Mouse (Mus musculus): ENCODE results near the gene Fam168b. TPM values are rescaled to one million over a fixed set of nuclear protein-coding genes. Genes with fewer than 3 reads are reported as not detected.

Gene Fam168b
- polyA plus RNA-seq, 1 experiment = 63.2 TPM

DNA sequence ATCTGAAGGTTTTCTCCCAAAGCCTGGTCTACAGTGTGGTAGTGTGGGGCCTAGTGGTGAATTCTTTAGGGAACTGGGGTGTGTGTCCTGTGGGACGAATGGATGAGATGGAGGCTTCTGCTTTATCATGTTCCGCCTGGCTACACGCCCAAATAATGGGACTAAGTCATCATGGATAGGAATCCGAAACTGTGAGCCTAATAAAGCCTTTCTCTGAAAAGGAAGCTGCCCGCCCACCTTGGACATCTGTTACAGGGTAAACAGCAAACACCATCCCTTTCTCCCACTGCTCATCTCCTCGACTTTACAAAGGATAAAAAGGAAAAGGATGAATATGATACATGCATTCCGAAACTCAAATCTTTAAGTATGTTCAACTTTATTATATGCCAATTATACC lies 20.9 kb downstream of the Fam168b start:
- H3K79me2 ChIP-seq (ENCODE audit: control insufficient read depth, insufficient read depth) = peaks cover 89% of the 10 kb centered on the region
- H3K36me3 ChIP-seq (ENCODE audit: control insufficient read depth, insufficient read depth) = peaks cover 98% of the 10 kb centered on the region

DNA sequence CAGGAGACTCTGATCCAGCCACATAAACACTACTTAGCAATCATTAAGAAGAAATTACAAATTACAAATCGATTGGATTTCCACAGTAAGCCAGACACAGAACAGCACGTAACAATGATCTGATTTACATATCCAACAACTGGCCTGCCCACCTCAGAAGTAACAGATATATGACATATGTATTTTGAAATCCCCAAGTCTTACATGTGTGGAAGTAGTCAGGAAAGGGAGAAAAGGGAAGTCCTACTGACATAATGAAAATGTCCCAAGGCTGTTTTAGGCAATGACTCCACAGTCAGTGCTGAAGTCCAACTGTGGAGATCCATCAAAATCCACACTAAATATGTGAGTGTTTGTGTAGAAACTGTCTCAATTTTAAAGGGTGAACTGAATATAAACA lies 21.5 kb downstream of the Fam168b start:
- Histone ChIP-seq H3K79me3 (ENCODE audit: low read depth) (peaks cover 73% of the 10 kb centered on the region), H3K4me3 (ENCODE audit: insufficient read depth, poor library complexity, severe bottlenecking) (no peak overlapping the region), H3K36me3 (ENCODE audit: control insufficient read depth, insufficient read depth) (peaks cover 97% of the 10 kb centered on the region), H3ac (ENCODE audit: control insufficient read depth, insufficient read length, low read depth) (no peak overlapping the region), H3K27me3 (ENCODE audit: control insufficient read depth, insufficient read depth, insufficient read length) (no peaks in the 10 kb centered on the region), H3K79me2 (ENCODE audit: control insufficient read depth, insufficient read depth) (peaks cover 83% of the 10 kb centered on the region)
- TF ChIP-seq MAX (IDR thresholded peaks at IDR 0.05) (no peak), FOSL1 (IDR thresholded peaks at IDR 0.05; ENCODE audit: insufficient read depth, low read length, poor library complexity, severe bottlenecking) (no peak), MYOG (IDR thresholded peaks at IDR 0.05; ENCODE audit: control insufficient read depth, extremely low read depth, insufficient read length) (no peak), CTCF (IDR thresholded peaks at IDR 0.05; ENCODE audit: control insufficient read depth, insufficient read depth, insufficient read length) (no peak), CEBPB (IDR thresholded peaks at IDR 0.05; ENCODE audit: low read depth) (no peak), USF1 (IDR thresholded peaks at IDR 0.05; ENCODE audit: low read depth) (no peak), MYOD1 (IDR thresholded peaks at IDR 0.05; ENCODE audit: control insufficient read depth, insufficient read length, low read depth) (no peak)

More for the DNA sequence above, 20.9 kb downstream of the Fam168b start:
- TF ChIP-seq MAX (IDR thresholded peaks at IDR 0.05) = no peak
- no peak for TF ChIP-seq USF1 (IDR thresholded peaks at IDR 0.05; ENCODE audit: low read depth)
- no peak for TF ChIP-seq CTCF (IDR thresholded peaks at IDR 0.05; ENCODE audit: control insufficient read depth, insufficient read depth, insufficient read length)
- TF ChIP-seq CEBPB (IDR thresholded peaks at IDR 0.05; ENCODE audit: low read depth) = no peak
- TF ChIP-seq FOSL1 (IDR thresholded peaks at IDR 0.05; ENCODE audit: insufficient read depth, low read length, poor library complexity, severe bottlenecking) = no peak
- TF ChIP-seq MYOD1 (IDR thresholded peaks at IDR 0.05; ENCODE audit: control insufficient read depth, insufficient read length, low read depth) = no peak
- no peak for TF ChIP-seq MYOG (IDR thresholded peaks at IDR 0.05; ENCODE audit: control insufficient read depth, extremely low read depth, insufficient read length)
- Histone ChIP-seq H3K79me3 (ENCODE audit: low read depth) (peaks cover 78% of the 10 kb centered on the region), H3K4me3 (ENCODE audit: insufficient read depth, poor library complexity, severe bottlenecking) (no peak overlapping the region), H3K27me3 (ENCODE audit: control insufficient read depth, insufficient read depth, insufficient read length) (no peaks in the 10 kb centered on the region), H3ac (ENCODE audit: control insufficient read depth, insufficient read length, low read depth) (no peak overlapping the region)

DNA sequence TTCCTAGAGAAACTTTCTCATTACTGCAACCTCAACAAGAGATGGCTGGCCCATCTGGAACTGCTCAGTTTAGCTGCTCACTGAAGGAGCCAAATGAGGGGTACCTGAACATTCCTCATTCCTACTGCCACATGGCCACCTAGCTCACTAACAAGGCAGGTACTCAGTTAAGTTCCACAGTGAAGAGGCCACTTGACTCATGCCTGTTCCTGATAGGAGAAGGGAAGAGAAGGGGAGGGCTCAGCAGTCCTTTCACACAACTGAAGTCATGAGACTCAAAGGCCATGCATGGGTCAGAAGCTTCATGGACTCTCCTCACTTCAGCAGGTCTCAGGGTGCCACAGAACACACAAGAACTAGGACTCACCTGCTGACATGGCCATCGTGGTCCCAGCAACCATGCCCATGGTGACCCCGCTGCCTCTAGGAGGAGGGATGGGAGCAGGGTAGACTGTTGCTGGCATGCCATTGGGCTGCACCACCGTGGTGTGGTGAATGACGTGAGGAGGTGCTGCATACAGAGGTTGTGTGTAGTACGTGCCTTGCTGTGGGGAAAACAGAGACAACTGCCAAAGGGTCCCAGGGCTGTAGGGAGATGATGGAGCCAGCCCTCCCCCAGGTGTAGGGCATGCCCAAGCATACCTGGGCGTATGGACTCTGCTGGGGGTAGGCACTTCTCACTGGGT lies 23.5 kb downstream of the Fam168b start:
- no peak overlapping the region for H3K4me3 ChIP-seq (ENCODE audit: insufficient read depth, poor library complexity, severe bottlenecking)
- no peaks in the 10 kb centered on the region for H3K27me3 ChIP-seq (ENCODE audit: control insufficient read depth, insufficient read depth, insufficient read length)
- H3K79me3 ChIP-seq (ENCODE audit: low read depth) = peaks cover 52% of the 10 kb centered on the region
- peaks cover 65% of the 10 kb centered on the region for H3K79me2 ChIP-seq (ENCODE audit: control insufficient read depth, insufficient read depth)
- TF ChIP-seq FOSL1 (IDR thresholded peaks at IDR 0.05; ENCODE audit: insufficient read depth, low read length, poor library complexity, severe bottlenecking) (no peak), CEBPB (IDR thresholded peaks at IDR 0.05; ENCODE audit: low read depth) (no peak), CTCF (IDR thresholded peaks at IDR 0.05; ENCODE audit: control insufficient read depth, insufficient read depth, insufficient read length) (no peak), MAX (IDR thresholded peaks at IDR 0.05) (no peak), MYOG (IDR thresholded peaks at IDR 0.05; ENCODE audit: control insufficient read depth, extremely low read depth, insufficient read length) (no peak), USF1 (IDR thresholded peaks at IDR 0.05; ENCODE audit: low read depth) (no peak), MYOD1 (IDR thresholded peaks at IDR 0.05; ENCODE audit: control insufficient read depth, insufficient read length, low read depth) (no peak)
- no peak overlapping the region for H3ac ChIP-seq (ENCODE audit: control insufficient read depth, insufficient read length, low read depth)
- H3K36me3 ChIP-seq (ENCODE audit: control insufficient read depth, insufficient read depth) = peaks cover 97% of the 10 kb centered on the region

DNA sequence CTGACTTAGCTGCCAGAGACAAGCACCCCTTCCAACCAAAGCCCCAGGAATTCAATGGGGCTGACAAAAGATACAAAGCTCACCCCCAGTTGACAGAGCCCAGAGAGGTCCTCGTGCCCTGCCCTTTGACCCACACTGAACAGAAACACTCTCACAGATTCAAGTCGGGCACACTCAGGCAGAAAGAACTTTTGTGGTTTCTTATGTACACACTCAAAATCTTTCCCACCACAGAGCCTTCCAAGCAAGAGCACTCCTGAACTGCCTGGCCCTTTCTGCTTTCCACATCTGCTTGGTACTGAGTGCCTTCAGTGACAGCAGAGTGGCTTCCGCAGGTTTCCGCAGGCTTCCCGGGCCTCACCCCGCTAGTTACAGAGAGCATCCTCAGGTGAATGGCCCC lies 27.0 kb downstream of the Fam168b start:
- no peaks in the 10 kb centered on the region for H3K27me3 ChIP-seq (ENCODE audit: control insufficient read depth, insufficient read depth, insufficient read length)
- H3K79me3 ChIP-seq (ENCODE audit: low read depth) = peaks cover 18% of the 10 kb centered on the region
- H3ac ChIP-seq (ENCODE audit: control insufficient read depth, insufficient read length, low read depth) = no peak overlapping the region
- peaks cover 89% of the 10 kb centered on the region for H3K36me3 ChIP-seq (ENCODE audit: control insufficient read depth, insufficient read depth)
- no peak for TF ChIP-seq USF1 (IDR thresholded peaks at IDR 0.05; ENCODE audit: low read depth)
- TF ChIP-seq CEBPB (IDR thresholded peaks at IDR 0.05; ENCODE audit: low read depth) = no peak
- no peak for TF ChIP-seq MAX (IDR thresholded peaks at IDR 0.05)
- TF ChIP-seq MYOG (IDR thresholded peaks at IDR 0.05; ENCODE audit: control insufficient read depth, extremely low read depth, insufficient read length) = no peak
- no peak for TF ChIP-seq FOSL1 (IDR thresholded peaks at IDR 0.05; ENCODE audit: insufficient read depth, low read length, poor library complexity, severe bottlenecking)
- TF ChIP-seq MYOD1 (IDR thresholded peaks at IDR 0.05; ENCODE audit: control insufficient read depth, insufficient read length, low read depth) = no peak
- no peak for TF ChIP-seq CTCF (IDR thresholded peaks at IDR 0.05; ENCODE audit: control insufficient read depth, insufficient read depth, insufficient read length)
- peaks cover 36% of the 10 kb centered on the region for H3K79me2 ChIP-seq (ENCODE audit: control insufficient read depth, insufficient read depth)
- no peak overlapping the region for H3K4me3 ChIP-seq (ENCODE audit: insufficient read depth, poor library complexity, severe bottlenecking)

DNA sequence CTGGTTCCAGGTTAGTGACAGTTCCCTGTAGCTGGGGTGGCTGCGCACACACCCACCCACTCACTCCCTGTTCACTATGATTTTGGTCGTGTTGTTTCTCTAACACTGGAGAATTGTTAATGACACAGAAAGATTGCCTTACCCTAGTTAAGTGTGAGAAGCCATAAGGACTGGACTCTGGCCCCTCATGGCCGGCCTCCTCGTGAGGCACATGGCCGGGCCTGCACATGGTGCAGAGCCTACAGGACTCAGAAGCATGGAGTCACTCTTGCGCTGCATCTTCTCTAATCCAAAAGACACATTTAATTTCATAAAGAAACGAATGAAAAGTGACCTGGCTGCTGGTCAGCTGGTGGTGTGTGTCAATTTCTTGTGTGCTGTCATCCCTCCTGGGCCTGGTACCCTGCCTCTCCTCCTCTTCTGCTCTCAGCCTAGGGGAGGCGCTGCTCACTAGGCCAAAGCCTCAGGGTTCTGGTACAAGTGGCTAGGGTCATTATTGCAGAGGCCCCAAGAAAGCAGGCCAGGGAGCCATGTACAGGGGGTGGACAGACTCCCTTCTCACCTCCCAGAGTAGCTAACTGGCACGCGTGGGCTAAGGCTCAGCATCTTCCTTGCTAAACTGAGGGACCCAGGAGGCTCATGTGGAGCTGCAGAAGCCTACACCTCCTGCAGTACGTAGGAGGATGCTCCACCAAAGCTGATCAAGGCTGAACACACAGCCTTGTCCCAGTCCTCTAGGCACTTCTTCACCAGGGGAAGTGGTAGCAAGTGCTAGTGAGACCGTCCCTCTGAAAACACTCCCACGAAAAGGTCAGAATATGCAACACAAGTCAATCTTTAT lies 30.2 kb downstream of the Fam168b start:
- H3K36me3 ChIP-seq (ENCODE audit: control insufficient read depth, insufficient read depth) = peaks cover 61% of the 10 kb centered on the region
- no peak overlapping the region for H3ac ChIP-seq (ENCODE audit: control insufficient read depth, insufficient read length, low read depth)
- no peaks in the 10 kb centered on the region for H3K79me3 ChIP-seq (ENCODE audit: low read depth)
- no peak for TF ChIP-seq USF1 (IDR thresholded peaks at IDR 0.05; ENCODE audit: low read depth)
- TF ChIP-seq MYOG (IDR thresholded peaks at IDR 0.05; ENCODE audit: control insufficient read depth, extremely low read depth, insufficient read length) = no peak
- no peak for TF ChIP-seq CTCF (IDR thresholded peaks at IDR 0.05; ENCODE audit: control insufficient read depth, insufficient read depth, insufficient read length)
- TF ChIP-seq MYOD1 (IDR thresholded peaks at IDR 0.05; ENCODE audit: control insufficient read depth, insufficient read length, low read depth) = no peak
- TF ChIP-seq MAX (IDR thresholded peaks at IDR 0.05) = no peak
- H3K27me3 ChIP-seq (ENCODE audit: control insufficient read depth, insufficient read depth, insufficient read length) = no peaks in the 10 kb centered on the region
- H3K79me2 ChIP-seq (ENCODE audit: control insufficient read depth, insufficient read depth) = peaks cover 9% of the 10 kb centered on the region
- no peak overlapping the region for H3K4me3 ChIP-seq (ENCODE audit: insufficient read depth, poor library complexity, severe bottlenecking)

Data from C2C12 (cell line).